Mouse (Mus musculus): ENCODE measurements around the gene Ilvbl. TPM values are rescaled to one million over a fixed set of nuclear protein-coding genes. Genes with fewer than 3 reads are reported as not detected.

Gene Ilvbl
- polyA plus RNA-seq, 2 experiments = 45.8 to 52.5 TPM

DNA sequence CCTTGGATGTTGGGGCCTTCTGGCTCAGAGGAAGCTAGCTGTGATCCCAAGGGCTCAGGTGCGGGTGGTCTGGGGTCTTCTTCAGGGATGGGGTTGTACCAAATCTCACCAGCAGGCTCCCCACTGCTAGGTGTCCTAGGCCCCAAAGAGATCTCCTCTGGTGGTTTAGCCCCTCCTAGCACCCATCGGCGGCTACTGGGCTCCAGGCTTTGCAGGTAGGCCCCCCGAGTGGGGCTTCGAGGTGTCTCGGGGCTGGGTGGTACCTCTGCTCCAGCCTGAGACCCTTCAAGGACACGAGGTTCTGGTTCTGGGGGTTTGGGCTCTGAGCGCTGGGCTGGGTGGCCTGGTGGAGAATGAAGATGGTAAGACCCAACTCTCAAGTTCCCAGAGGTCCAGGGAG, 15.8 kb downstream of the Ilvbl start:
- Histone ChIP-seq H3K9me3 (ENCODE audit: control insufficient read depth, low read length) (no peaks in the 10 kb centered on the region), H3K36me3 (ENCODE audit: control insufficient read depth, insufficient read depth, low read length) (peaks cover 48% of the 10 kb centered on the region), H3K27ac (replicated peaks; ENCODE audit: low read depth, low read length) (no peak overlapping the region), H3K4me3 (replicated peaks; ENCODE audit: low read length) (peak overlapping the region; percentile 55; the same call in 1 of the 2 replicates), H3K4me2 (replicated peaks; ENCODE audit: low read depth, low read length, severe bottlenecking) (no peak overlapping the region), H3K4me1 (ENCODE audit: control insufficient read depth, insufficient read depth, low read length) (peaks cover 12% of the 10 kb centered on the region), H3K27me3 (ENCODE audit: control insufficient read depth, insufficient read depth, low read length) (no peaks in the 10 kb centered on the region), H3K9ac (ENCODE audit: low read depth, low read length, severe bottlenecking) (no peak overlapping the region)
- WGBS = 91% methylated on average over 8 of the region's 8 CpGs
- DNase-seq (ENCODE audit: low spot score) (no peak), ATAC-seq (ENCODE audit: low FRiP score, low read depth) (no peak)
- no peak for TF ChIP-seq POLR2A (IDR thresholded peaks at IDR 0.05; ENCODE audit: borderline replicate concordance, extremely low read depth, insufficient read depth, insufficient read length)

DNA sequence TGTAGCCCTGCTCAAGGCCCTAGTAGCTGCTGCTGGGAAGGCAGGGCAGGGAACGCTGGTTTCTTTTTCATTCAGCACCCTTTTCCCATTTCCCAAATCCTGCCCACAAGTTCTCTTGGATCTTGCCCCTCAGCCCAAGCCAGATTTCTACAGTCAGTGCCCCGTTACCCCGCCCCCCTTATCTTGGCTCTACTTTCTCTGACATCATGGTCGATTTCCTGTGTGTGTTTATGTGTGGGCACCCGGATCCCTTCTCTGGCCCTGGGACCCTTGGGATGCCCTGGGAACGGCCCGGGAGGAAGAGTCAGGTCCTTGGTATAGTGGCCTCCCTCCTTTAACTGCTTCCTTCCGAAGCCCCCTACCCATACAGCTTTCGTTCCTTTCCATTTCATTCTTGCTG, 16.6 kb downstream of the Ilvbl start:
- no peak for TF ChIP-seq POLR2A (IDR thresholded peaks at IDR 0.05; ENCODE audit: borderline replicate concordance, extremely low read depth, insufficient read depth, insufficient read length)

DNA sequence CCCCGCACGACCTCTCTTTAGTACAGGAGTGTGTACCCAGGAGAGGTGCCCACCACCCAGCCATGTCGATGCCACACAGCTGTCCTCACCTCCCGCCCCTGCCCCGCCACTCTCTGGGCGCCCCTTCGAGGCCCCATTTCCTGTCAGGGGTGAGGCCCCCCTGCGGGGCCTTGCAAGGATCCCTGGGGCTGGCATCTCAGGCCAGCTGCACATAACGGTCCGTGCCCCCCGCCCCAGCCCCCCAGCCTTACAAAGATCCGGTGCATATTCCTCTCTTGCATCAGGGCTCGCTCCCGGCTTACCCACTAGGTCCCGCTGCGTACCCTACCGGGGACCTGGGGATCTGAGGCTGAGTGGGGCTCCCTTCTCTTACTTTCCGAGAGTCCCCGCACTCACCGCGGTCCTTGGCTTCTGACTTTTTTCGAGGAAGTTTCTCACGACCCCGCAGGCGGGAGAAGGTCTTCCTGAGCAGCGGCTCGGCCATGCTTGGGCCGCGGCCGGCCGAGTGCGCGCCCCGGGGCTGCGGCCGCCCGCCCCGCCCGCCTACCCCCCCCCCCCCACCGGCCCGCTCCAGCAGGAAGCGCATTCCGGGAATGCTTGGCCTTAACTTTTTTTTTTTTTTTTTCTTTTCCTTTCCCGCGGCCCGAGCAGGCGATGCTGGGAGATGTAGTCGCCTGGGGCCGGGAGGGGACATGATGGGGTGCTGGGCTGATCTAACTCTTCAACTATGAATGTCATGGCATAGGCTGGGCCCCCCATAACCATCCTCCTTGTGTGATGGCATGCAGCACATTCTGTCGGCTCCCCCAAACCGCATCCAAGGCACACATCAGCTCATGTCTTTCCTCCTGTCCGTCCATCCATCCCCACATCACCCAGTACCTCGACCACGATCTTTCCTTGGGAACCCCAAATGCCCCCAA, 17.5 kb downstream of the Ilvbl start, which contains the start of gene Syde1:
Syde1 (minus strand) TSS at position 559 of the 923 bp plus-strand sequence.
- Histone ChIP-seq H3K4me2 (replicated peaks; ENCODE audit: low read depth, low read length, severe bottlenecking) (peak within 1 kb of the TSS; percentile 74), H3K27ac (replicated peaks; ENCODE audit: low read depth, low read length) (peak within 1 kb of the TSS; percentile 84), H3K9me3 (ENCODE audit: control insufficient read depth, low read length) (no peaks in the 10 kb centered on the region), H3K9ac (ENCODE audit: low read depth, low read length, severe bottlenecking) (peak within 1 kb of the TSS; percentile 77), H3K4me3 (replicated peaks; ENCODE audit: low read length) (peak within 1 kb of the TSS; percentile 55), H3K36me3 (ENCODE audit: control insufficient read depth, insufficient read depth, low read length) (peaks cover 30% of the 10 kb centered on the region), H3K4me1 (ENCODE audit: control insufficient read depth, insufficient read depth, low read length) (peaks cover 12% of the 10 kb centered on the region), H3K27me3 (ENCODE audit: control insufficient read depth, insufficient read depth, low read length) (no peaks in the 10 kb centered on the region)
- WGBS = 5% methylated on average over 38 of the region's 54 CpGs
- TF ChIP-seq POLR2A (IDR thresholded peaks at IDR 0.05; ENCODE audit: borderline replicate concordance, extremely low read depth, insufficient read depth, insufficient read length) = peak; percentile 76; the same call in 1 of the 2 replicates
- DNase-seq (ENCODE audit: low spot score) (peak; percentile 75), ATAC-seq (ENCODE audit: low FRiP score, low read depth) (peak; percentile 91)

More for the DNA sequence above, 16.6 kb downstream of the Ilvbl start:
- no peak for ATAC-seq (ENCODE audit: low FRiP score, low read depth)
- no peak for DNase-seq (ENCODE audit: low spot score)
- Histone ChIP-seq H3K4me1 (ENCODE audit: control insufficient read depth, insufficient read depth, low read length) (peaks cover 12% of the 10 kb centered on the region), H3K9me3 (ENCODE audit: control insufficient read depth, low read length) (no peaks in the 10 kb centered on the region), H3K4me2 (replicated peaks; ENCODE audit: low read depth, low read length, severe bottlenecking) (peak overlapping the region; percentile 74), H3K36me3 (ENCODE audit: control insufficient read depth, insufficient read depth, low read length) (peaks cover 39% of the 10 kb centered on the region), H3K27me3 (ENCODE audit: control insufficient read depth, insufficient read depth, low read length) (no peaks in the 10 kb centered on the region), H3K4me3 (replicated peaks; ENCODE audit: low read length) (peak overlapping the region; percentile 55), H3K27ac (replicated peaks; ENCODE audit: low read depth, low read length) (peak overlapping the region; percentile 84), H3K9ac (ENCODE audit: low read depth, low read length, severe bottlenecking) (peak overlapping the region; percentile 77)
- 28% methylated on average over 9 of the region's 9 CpGs for WGBS

DNA sequence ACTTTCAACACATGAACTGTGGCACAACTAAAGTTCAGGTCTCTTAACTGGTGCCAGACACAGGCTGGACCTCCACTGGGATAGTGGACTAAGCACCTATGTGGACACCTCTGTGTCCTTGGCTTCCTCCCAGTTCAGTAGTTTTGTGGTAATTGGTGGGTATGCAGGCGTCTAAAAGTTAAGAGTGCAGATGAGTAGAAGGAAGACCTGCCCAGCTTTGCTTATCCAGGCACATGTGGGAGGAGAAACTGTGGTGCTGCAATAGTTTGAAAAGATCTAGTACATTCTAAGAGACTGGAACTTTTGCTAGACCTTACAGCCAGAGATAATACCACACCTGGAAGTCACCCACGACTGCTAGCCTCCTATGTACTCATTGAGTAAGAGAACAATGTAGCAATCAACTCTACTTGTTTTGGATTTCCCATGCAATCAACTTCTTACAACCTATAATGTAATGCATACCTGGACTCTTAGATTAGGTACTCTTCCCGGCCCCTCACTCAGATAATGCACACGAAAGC, 18.8 kb downstream of the Ilvbl start:
- no peak overlapping the region for H3K9ac ChIP-seq (ENCODE audit: low read depth, low read length, severe bottlenecking)
- DNase-seq (ENCODE audit: low spot score) = no peak
- WGBS = 85% methylated on average over 4 of the region's 4 CpGs
- no peak for TF ChIP-seq POLR2A (IDR thresholded peaks at IDR 0.05; ENCODE audit: borderline replicate concordance, extremely low read depth, insufficient read depth, insufficient read length)
- H3K9me3 ChIP-seq (ENCODE audit: control insufficient read depth, low read length) = no peaks in the 10 kb centered on the region
- peaks cover 12% of the 10 kb centered on the region for H3K4me1 ChIP-seq (ENCODE audit: control insufficient read depth, insufficient read depth, low read length)
- H3K36me3 ChIP-seq (ENCODE audit: control insufficient read depth, insufficient read depth, low read length) = peaks cover 19% of the 10 kb centered on the region
- no peak overlapping the region for H3K27ac ChIP-seq (replicated peaks; ENCODE audit: low read depth, low read length)
- no peak overlapping the region for H3K4me2 ChIP-seq (replicated peaks; ENCODE audit: low read depth, low read length, severe bottlenecking)
- H3K4me3 ChIP-seq (replicated peaks; ENCODE audit: low read length) = no peak overlapping the region
- no peak for ATAC-seq (ENCODE audit: low FRiP score, low read depth)
- no peaks in the 10 kb centered on the region for H3K27me3 ChIP-seq (ENCODE audit: control insufficient read depth, insufficient read depth, low read length)

DNA sequence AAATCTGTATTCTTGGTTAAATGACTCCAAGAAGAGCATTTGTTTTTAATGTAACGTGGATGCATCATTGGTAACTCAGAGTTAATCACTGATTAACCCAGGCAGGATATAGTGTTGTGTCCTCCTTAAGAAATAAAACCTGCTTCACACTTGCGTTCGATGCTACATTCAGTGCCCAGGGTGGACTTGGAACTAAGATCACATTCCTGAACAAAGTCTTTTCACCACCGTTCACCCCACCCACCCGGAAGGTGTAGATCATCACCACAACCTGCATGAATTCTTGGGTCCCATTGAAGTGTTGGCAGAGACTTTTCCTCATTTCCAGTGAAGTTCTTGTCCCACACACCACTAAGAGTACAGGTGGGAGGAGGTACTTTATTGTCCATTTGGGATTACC, 19.6 kb downstream of the Ilvbl start:
- no peak for ATAC-seq (ENCODE audit: low FRiP score, low read depth)
- DNase-seq (ENCODE audit: low spot score) = no peak
- TF ChIP-seq POLR2A (IDR thresholded peaks at IDR 0.05; ENCODE audit: borderline replicate concordance, extremely low read depth, insufficient read depth, insufficient read length) = no peak

More for the DNA sequence above, 19.6 kb downstream of the Ilvbl start:
- H3K4me1 ChIP-seq (ENCODE audit: control insufficient read depth, insufficient read depth, low read length) = peaks cover 12% of the 10 kb centered on the region
- no peak overlapping the region for H3K27ac ChIP-seq (replicated peaks; ENCODE audit: low read depth, low read length)
- no peak overlapping the region for H3K9ac ChIP-seq (ENCODE audit: low read depth, low read length, severe bottlenecking)
- 91% methylated on average over 5 of the region's 5 CpGs for WGBS
- peaks cover 13% of the 10 kb centered on the region for H3K36me3 ChIP-seq (ENCODE audit: control insufficient read depth, insufficient read depth, low read length)
- no peak overlapping the region for H3K4me3 ChIP-seq (replicated peaks; ENCODE audit: low read length)
- H3K4me2 ChIP-seq (replicated peaks; ENCODE audit: low read depth, low read length, severe bottlenecking) = no peak overlapping the region
- H3K9me3 ChIP-seq (ENCODE audit: control insufficient read depth, low read length) = no peaks in the 10 kb centered on the region
- H3K27me3 ChIP-seq (ENCODE audit: control insufficient read depth, insufficient read depth, low read length) = no peaks in the 10 kb centered on the region
